Mouse (Mus musculus) C2C12 (cell line): ENCODE data around the gene Creg2.

Experiments
- CTCF ChIP-seq: IDR thresholded peaks from one replicate; pipeline ENCODE4 v1.5.1; 2011; ENCODE audit not compliant: control insufficient read depth, insufficient read depth, insufficient read length
- MYOG ChIP-seq: IDR thresholded peaks from one replicate; pipeline ENCODE4 v1.6.1; 2011; ENCODE audit not compliant: control insufficient read depth, insufficient read length; ENCODE audit errors: extremely low read depth

DNA sequence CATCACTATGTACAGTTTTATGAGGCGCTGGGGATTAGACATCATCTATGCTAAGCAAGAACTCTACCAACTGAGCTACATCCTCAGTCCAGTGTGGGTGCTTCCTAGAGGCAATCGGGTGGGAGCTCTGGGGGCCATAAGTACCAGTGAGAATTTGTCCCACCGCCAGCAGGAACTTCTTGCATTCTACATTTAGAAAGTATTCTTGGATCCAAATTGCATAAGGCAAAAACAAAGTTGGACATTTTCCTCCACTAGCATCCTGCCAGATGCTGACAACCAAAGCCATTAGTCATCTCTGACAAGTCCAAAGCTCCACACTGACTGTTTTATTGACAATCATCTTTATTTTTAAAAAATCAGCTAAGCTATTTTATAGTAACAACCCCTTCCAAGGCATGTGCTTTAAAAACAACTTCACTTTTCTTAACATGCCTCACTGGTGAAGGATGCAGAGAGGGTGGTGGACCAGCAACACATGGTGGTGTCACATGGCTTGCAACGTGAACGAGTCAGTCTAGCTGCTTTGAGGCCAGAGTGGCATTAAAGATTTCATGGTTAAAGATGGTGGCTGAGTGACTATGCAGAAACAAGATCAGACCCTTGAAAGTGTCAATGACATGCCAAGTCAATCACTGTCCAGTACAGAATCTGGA, 25.1 kb upstream of the Creg2 start:
- no peak for TF ChIP-seq CTCF
- no peak for TF ChIP-seq MYOG
